Mouse (Mus musculus) adrenal gland, postnatal 10 days (tissue): Measurements from ENCODE around the gene Dgki. TPM values are rescaled to one million over a fixed set of nuclear protein-coding genes. Genes with fewer than 3 reads are reported as not detected.
A peak's percentile ranks its signal among the peaks of the same experiment; 100 is the strongest.

Source experiments
- DNase-seq: peaks from one replicate; pipeline ENCODE4 v3.0.0; 2021; ENCODE audit warnings: mixed read lengths
- total RNA-seq, 2 experiments: library from RNA; stranded (reverse); gene quantifications; 2 replicates each; pipeline ENCODE4 v1.2.3; 2021

Dgki gene
- total RNA-seq, 2 experiments from 2014 or later = 2.1 to 2.5 TPM

DNA sequence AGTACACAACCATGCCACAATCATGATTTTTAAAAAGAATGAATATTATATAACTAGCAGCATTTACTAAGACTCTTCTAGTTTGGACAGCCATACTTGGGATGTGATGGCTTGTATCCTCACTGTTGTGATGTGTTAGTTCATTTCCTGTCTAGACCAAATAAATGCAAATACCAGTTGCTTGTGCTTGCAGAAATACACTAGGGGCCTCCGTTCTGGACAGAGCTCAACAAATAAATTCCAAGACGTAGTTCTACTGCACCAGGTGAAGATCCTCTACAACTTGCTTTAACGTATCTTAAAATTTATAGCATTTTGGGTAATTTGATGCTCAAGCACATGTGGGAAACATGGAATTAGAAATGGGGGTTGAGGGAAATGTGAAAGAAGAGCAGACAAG is 239.9 kb downstream of the Dgki start:
- DNase-seq = no peak

DNA sequence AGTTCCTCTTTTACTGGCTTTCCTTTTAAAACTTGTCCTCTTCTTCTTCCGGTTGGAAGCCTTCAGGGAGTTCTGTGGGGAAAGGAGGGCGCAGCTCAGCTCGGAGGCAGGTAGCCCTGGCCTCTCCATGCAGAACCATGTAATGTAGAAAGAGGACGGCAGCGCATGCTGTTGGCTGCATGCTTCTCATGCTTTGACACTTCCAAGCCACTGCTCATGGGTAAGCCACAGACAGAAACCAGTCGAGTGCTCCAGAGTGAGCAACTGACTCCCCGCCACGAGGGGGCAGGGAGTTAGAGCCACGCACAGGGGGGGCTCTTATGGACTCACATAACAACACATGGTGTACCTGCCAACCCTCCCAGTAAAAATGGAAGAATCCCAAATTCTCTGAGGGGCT is 242.0 kb downstream of the Dgki start:
- no peak for DNase-seq

DNA sequence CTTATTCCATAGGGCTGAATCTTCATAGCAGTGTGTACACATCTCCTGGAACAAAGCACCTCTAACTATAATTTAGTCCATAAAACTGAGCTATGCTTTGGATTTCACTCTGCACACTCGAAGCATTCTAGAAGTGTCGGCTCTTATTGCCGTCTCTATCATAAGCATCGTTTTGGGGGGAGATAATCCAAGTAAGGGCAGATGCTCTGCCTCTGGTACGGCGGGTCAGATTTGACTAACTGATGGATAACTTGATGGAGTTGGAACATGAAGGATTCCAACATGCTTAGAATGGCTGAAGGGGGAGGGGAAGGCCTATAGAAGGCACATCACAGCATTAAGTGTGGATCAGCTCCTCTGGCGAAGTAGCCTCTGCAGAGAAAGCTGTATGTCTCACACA is 242.4 kb downstream of the Dgki start:
- DNase-seq = no peak

DNA sequence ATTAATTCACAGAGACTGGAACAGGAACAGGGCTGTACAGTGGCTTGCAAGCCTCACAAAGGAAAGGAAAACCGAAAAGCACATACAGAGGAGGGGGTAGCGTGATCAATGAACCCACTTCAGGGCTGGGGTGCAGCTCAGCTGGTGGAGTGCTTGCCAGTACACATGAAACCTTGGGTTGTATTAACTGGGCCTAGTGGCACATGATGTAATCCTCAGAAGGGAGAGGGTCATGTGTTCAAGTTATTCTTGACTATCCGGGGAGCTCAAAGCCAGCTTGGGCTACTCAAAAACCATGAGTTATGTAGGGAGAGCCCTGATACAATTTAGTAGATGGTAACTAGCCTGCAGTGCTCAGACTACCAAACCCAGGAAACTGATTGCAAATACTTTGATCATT is 244.3 kb downstream of the Dgki start:
- no peak for DNase-seq

DNA sequence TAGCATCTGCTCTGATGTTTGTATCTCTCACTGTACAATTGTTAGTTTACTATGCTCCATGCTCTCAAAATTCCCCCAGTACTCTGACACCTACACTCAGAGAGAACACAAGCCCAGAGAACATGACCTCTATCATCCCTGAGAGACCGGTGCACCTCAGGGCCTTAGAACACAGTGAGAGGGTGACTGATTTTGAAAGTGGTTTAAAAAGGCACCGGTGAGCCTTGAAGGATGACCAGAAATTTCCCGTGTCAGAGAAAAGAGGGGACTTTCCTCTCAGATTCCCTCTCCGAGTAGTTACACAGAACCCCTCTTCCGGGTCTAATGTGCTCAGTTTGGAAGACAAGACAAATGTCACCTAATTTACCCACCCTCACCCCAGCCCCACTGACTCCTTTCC is 244.9 kb downstream of the Dgki start:
- no peak for DNase-seq

DNA sequence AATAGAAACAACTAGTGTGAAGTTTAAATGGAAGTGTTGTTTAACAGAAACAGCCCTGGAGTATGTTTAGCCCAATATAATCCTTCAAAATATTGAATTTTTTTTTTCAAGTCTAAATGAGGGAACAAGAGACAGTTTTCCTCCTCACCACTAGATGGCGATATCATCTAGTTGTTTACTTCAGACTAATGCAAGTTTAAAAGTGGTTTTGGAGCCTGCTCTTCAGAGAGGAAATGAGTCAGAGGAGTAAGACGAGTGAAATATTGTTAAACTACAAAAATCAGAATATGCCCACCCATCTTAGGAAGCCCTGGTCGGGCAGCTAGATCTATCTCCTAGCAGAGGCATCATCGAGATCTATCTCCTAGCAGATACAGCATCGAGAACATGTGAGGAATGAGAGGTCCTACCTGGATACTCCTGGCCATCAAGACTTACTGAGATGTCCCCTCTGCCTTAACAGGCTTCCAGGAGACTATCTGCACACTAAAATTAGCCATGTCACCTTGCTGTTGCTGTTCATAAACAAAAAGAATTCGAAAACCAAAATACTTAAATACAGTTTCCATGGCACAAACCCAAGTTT is 245.5 kb downstream of the Dgki start:
- peak; percentile 29 for DNase-seq

DNA sequence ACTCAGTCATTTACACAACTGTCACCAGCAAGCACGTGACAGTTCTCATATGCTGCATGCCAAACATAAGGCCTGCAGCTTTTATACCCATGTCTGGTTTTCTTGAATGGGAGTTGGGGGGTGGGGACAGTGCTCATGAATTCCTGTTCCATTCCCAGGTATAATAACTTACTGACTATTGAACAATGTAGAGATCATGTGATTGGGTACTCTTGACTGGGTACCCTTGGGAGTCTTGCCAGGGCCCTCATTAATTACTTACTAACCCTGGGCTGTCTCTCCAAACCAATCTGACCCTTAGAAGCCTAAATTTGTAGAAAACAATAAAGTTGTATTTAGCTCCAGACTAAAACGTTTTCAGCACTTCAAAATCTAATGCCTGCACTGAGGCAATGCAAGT is 246.6 kb downstream of the Dgki start:
- DNase-seq = peak; percentile 33

DNA sequence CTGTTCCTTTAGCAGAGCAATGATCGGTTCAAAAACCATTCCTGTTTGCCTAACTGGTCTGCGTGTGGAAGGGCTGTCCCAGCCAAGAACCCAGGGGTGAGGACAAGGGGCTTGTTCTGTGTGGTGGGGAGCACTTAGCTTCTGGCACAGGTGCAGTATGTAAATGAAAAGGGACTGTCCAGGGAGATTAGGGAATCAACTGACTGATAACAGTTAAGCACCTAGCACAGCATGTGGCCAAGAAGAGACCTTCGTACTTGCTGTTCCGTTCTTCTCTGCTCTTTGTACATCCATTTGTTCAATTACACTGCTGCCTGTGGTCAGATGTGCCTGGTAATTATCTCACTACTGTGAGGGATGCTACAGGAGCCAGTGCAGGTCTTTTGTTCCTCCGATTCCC is 248.3 kb downstream of the Dgki start:
- DNase-seq = no peak

DNA sequence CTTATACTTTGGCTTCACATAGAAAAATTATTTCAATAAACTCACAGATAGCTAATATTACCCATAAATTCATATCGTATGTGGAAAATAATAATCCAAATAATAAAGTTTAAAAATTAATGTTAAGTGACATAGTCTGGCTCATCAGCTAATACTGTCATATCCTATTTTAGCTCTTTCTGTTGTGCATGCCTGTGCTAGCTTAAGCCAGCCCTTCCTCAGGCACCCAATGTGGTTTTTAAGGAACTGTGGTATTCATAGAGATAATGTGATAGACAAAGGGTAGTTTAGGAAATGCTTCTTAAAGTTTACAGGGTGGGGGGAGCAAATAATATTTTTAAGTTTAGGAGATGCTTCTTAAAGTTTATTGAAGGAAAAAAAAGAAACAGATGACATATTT is 248.8 kb downstream of the Dgki start:
- no peak for DNase-seq

DNA sequence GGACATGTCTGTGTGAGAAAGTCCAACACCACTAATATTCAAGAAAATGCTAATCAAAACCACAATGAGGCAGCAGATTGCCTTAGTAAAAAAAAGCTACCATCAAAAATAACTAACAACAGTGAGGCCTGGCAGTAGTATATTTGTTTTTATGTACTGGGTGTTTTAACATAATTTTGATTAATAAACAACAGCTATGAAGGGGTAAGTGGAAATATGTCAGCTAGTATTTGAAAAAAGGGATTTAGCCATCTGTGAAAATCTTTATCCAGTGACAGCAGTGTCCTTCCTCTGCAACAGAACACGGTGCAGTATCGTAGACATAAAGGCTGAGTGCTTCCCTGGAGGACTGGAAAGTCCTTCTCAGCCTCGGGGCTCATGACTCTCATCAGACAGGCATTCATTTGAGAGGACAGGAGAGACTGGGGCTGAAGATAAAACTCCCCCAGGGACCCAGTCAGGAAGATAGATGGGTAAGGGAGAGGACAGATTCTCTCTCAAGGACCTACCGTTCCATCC is 252.3 kb downstream of the Dgki start:
- DNase-seq = no peak

DNA sequence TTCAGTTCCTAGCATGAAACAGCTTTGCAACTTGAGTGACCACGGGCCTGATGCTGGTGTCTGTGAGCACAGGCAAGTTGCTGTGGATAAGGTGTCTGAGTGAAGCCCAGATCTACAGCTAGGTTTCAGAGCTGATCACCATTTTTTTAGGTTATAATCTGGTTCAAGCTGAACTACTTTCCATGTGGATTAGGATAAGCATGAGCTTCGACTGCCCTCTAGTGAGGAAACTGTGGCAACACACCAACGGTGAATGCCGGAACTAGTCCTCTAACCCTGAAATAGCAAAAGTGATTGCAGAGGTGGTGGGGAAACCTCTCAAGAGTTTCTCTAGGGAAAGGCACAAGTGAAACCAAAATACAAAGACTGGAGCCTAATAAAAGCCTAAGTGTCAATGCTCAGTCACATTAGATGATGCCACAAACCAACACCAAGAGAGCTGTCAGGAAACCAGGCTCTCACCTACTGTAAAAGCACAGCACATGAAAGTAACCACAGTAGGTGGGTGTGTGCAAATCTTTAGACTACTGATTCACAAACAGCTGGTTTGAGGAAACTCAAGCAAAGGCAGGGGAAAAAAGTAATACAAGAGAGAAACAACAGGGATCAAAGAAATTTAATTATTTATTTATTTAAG is 253.7 kb downstream of the Dgki start:
- peak; percentile 69 for DNase-seq

DNA sequence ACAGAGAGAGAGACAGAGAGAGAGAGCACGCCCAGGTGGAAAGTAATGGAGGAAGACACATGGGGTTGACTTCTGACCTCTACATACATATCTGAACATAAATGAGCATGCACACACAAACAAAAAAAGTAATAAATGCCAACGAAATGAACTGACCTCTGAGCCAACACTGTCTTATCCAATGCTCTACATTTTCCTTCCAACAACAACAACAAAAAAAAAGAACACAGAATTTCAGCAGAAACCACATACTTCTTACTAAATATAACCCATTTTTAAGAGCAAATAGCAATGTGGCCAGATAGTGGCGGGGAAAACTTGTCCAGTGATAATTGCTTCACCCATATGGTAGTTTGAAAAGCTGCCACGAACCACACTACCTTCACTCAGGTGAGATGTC is 255.2 kb downstream of the Dgki start:
- no peak for DNase-seq

DNA sequence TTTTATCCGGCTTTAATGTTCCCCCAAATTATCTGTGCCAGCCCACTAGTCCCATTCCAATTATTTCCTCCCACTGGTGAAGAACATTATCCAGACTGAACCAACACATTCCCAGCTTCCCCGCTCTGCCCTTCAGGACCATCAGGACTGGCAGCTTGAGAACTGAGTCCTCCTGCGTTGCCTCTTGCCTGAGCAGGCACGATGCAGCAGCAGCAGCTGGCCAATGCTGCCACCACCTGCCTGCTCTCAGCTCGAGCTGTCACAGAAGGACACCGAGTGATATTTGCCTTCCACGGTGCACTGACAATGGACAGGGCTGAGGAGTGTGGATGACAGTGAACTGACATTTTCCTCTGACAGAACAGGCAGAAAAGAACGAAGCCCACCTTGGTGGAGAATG is 261.5 kb downstream of the Dgki start:
- DNase-seq = no peak

DNA sequence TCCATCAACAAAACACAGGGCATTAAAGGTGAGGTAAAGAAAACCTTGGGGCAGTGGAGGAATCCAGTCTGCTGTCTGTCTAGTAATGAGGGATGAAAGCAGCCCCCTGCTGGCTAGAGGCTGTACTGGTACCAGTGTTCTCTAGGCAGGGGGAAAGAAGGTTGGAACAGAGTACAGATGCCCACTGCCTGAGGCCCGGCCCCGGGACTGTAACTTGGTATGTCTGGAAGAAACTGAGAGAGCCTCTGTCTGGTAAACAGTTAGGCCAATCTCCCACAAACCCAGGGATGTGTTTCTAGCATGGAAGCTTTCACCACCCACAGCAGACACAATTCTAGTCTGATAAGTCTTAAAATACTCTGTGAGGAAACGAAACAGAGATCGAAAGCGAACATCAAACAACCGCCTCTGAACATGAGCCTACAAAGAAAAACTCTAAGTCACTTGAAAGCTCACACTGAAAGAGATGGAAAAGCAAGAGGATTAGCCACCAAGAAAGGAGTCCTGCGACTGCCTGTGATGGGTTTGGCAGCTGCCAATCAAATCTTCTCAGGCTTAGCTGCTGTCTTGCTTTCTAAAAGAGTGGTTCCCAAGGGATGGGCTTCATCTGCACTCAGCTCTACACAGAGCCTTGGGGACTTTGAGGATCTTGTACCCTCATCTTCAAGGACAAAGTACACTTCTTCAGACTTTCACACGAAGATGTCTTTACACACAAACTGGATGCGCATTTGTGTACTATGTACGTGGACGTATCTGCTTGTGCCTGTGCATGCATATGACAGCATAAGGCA is 262.7 kb downstream of the Dgki start:
- peak; percentile 45 for DNase-seq

DNA sequence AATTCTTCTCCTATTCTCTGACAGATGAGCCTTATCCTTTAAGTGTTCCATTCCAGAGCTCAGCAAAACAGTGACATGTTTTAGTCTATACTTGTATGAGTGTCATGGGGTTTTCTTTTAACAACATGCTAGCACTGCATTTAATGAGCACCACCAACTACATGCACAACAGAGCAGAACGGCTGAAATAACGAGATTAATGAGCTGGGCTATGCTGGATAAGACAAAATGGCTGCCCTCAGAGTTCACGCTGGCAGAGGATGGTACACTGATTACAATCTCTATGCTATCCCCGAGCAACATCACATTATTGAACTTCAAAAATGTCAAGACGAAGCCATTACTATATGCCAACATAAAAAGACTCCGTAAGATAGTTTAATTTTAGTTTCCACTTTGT is 264.3 kb downstream of the Dgki start:
- DNase-seq = no peak

DNA sequence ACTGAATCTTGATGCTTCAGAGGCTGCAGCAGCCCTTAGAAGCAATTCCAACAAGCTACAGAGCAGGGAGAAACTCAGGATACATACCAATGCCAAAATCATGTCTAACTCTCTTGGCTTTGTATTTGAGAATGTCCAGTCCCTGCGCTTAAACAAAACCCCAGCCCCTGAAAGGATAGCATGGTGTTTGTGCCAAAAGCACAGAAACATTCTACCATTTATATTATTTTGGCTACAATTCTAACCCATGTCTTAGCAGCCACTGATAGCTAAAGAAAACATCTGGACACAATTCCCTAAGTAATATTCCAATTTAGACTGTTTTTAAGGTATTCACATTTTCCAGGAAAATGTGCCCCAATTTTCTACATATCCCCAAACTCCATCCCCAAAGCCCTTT is 269.0 kb downstream of the Dgki start:
- no peak for DNase-seq

DNA sequence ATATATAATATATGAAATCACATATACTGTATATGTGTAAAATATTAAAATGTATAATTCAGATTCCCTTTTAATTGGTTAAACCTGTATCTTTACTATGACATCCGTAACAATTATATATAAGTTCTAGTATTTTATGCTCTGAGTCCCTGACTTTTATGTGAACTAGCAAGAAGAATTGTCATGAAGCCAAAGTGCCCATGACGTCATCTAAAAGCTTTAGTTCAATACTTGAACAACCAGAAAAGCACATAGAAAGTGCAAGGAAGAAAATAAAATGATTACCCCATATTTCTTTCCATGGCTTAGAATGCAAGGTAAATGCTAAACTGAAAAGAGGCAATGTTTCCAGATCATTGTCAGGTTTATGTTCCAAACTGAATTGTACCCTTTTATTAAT is 269.6 kb downstream of the Dgki start:
- DNase-seq = no peak

DNA sequence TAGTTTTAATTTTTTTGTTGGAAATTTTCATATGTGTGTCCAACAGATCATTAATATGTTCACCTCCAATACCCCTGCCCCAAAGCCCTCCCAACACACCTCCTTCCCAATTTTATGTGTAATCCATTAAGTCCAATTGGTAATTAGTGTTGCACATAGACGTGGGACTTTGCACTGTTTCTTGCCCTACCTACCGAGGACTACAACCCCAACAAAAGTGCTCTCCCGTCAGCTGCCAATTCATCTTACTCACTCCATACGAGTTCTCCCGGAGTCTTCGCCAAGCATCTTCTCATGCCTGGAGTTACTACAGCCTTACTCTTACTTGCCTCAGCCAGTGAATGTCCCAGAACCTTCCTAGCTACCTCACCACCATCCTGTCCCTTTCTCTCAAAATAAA is 271.1 kb downstream of the Dgki start:
- DNase-seq = no peak

DNA sequence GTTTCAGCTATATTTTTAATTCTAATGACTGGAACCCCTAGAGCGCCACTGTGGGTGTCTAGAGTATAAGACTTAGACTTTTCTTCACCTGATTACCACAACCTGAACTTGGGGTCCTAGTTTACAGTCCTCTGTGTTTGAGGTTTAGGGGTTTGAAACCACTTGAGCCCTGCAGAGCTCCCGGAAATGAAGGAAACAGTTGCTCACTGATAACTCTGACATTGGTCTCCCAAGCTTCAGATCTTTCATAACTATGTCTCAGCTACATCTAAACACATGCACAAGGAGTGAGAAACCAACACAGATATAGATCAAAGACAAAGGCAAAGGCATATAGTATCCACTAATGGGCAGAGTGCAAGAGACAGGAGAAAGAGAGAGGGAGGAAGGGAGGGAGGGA is 271.7 kb downstream of the Dgki start:
- DNase-seq = no peak

DNA sequence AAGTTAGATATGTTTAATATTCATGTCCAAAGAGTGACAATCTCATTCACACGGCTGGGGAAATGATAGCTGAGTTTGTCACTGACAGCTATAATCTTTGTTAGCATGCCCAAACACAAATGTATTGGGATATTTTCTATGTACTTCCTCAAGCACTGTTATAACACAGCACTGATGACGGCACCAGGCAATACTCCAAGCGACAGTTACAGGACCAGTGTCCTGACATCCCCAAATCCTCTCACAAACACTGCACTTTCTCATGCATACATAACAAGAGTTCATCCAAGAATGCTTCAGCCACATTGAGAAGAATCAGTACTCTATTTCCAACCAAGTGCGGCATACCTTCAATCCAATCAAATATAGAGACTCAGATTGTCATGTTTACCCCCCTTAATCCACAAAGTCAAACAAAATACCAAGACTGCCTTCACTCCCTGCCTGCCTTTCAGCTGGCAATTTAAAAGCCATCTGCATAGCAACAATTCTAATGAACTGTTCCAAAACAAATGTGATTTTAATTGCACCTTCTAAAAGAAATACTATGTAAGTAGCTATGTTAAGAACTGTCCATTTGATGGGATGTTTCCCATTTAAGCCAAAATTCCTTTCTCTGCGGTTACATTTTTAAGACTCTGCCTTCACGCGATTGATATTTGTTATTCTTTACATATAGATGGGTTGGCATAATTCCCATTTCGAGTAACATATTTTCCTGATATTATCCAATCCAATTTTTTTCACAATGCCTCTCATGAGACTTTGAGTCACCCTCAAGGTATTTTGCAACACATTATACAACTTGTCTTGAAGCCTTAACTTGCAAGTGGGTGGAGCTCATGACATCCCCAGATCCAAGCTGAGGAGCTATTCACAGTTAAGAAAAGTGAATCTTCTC is 273.4 kb downstream of the Dgki start:
- no peak for DNase-seq

DNA sequence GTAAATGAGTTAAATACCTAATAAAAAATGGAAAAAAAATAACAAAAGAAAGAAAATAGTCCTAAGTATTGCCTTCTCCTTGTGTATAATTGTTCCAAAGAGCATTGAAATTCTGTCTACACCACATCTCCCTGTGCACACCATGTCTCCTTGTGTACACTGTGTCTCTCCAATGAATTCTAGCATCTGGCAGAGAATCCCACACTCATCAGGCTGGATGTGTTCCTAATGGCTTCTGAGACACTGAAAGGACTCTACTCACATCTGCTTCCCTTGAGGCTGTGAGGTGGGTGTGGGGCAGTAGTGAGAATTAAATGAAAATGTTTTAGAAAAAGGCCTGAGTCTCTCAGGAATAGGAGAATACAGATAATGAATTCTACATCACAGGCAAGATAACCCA is 283.9 kb downstream of the Dgki start:
- no peak for DNase-seq

DNA sequence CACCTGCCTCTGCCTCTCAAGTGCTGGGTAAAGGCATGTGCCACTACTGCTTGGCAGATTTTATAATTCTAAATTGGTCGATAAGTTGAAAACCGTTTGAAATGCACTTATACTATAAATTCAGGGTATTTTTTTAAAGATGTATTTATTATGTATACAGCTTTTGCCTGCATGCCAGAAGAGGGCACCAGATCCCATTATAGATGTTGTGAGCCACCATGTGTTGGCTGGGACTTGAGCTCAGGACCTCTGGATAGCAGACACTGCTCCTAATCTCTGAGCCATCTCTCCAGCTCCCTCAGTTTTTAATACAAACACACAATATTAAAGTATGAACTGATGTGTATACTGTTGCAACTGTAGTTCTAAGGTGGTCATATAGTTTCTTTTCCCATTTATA is 288.4 kb downstream of the Dgki start:
- no peak for DNase-seq

DNA sequence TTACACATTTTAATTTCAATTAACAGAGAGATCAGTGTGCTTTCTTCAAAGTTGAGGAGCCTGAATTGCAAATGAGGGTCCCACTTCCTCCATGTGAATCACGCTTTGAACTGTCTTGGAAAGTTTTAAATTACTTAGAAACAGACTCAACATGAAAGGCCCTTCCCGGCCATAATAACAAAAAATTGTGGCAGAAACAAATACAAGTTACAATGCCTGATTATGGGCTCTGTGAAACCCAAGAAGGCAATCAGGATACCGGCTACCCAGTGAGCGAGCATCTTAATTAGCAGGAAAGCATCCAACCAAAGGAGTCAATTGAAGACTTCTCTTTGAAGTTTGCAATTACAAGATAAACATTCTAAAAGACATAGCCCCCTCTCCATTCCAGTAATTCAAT is 292.4 kb downstream of the Dgki start:
- no peak for DNase-seq
